Mouse (Mus musculus) liver, embryonic 16.5 days (tissue): ENCODE measurements around the gene Bsg. TPM values are rescaled to one million over a fixed set of nuclear protein-coding genes. Genes with fewer than 3 reads are reported as not detected.
A peak's percentile ranks its signal among the peaks of the same experiment; 100 is the strongest.

Experiments used
- ATAC-seq: fragments of 200-750 bp; cut with Nextera tagmentation; 2 replicates; pipeline ENCODE4 v1.8.0; 2017; ENCODE audit warnings: low read depth, mild to moderate bottlenecking, moderate number of reproducible peaks, moderate library complexity
- H3K27ac ChIP-seq: fragments of 300-500 bp; sonication (generic); 2 replicates; pipeline ENCODE4 v1.5.1; 2014; ENCODE audit warnings: mild to moderate bottlenecking, low read length
- H3K27me3 ChIP-seq: fragments of 300-500 bp; sonication (generic); 2 replicates; pipeline ENCODE4 v1.6.1; 2014; ENCODE audit warnings: low read depth, low read length, mixed read lengths; ENCODE audit not compliant: control insufficient read depth, insufficient read depth
- H3K36me3 ChIP-seq: fragments of 300-500 bp; sonication (generic); 2 replicates; pipeline ENCODE4 v1.6.1; 2014; ENCODE audit warnings: mild to moderate bottlenecking; ENCODE audit not compliant: control insufficient read depth, insufficient read depth
- H3K4me1 ChIP-seq: fragments of 300-500 bp; sonication (generic); 2 replicates; pipeline ENCODE4 v1.6.1; 2014; ENCODE audit warnings: low read depth, low read length, mixed read lengths; ENCODE audit not compliant: control insufficient read depth
- H3K4me2 ChIP-seq: fragments of 300-500 bp; sonication (generic); 2 replicates; pipeline ENCODE4 v1.6.1; 2014; ENCODE audit warnings: low read depth, low read length, mixed read lengths
- H3K4me3 ChIP-seq: fragments of 300-500 bp; sonication (generic); 2 replicates; pipeline ENCODE4 v1.5.1; 2014; ENCODE audit warnings: low read depth, mild to moderate bottlenecking, low read length
- H3K9ac ChIP-seq: fragments of 300-500 bp; sonication (generic); 2 replicates; pipeline ENCODE4 v1.6.1; 2014; ENCODE audit warnings: low read depth, low read length
- H3K9me3 ChIP-seq: fragments of 300-500 bp; sonication (generic); replicated peaks from 2 replicates; pipeline ENCODE4 v1.6.1; 2016; ENCODE audit warnings: low read length; ENCODE audit not compliant: control insufficient read depth
- WGBS: fragments of 180-500 bp; shearing (Covaris S2); extraction: QIAGEN DNeasy Blood & Tissue Kit; methylation state at CpG from one replicate; pipeline ENCODE4 v1.1.7; 2014; ENCODE audit not compliant: insufficient replicate concordance; 5-methylcytosine and 5-hydroxymethylcytosine counted together
- polyA plus RNA-seq: library from polyadenylated mRNA; unstranded; fragments of >200 nt; fragmentation: Nextera tagmentation; extraction: Ambion mirVana; gene quantifications from 2 replicates; pipeline ENCODE4 v1.2.1, GENCODE M21; 2015

Gene Bsg
- polyA plus RNA-seq, 1 experiment from 2014 or later: 947 TPM

DNA sequence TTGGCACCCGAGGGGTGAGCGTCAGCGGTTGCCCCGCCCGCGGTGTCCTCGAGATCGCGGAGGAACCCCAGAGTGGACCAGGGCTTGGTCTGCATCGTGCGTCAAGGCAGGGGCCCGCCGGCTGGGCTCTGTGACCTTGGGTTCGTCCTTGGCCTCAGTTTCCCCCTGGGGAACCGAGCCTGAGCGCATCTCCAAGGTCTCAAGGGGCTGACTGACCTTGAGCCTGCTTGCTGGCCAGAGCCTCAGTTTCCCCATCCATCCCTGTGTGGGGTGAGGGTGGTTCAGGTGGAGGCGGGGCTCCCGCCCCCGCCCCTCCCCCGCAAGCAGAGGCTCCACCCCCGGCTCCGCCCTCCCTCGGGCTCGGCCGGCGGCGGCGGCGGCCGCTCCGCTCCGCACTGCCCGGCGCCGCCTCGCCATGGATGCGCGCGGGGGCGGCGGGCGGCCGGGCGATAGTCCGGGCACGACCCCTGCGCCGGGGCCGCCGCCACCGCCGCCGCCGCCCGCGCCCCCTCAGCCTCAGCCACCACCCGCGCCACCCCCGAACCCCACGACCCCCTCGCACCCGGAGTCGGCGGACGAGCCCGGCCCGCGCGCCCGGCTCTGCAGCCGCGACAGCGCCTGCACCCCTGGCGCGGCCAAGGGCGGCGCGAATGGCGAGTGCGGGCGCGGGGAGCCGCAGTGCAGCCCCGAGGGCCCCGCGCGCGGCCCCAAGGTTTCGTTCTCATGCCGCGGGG lies 12.1 kb downstream of the Bsg start, which contains the start of gene Hcn2:
Gene Hcn2, plus strand, starts transcription at position 381 of the 734 bp plus-strand sequence.
- Histone ChIP-seq H3K4me1 (peaks cover 32% of the 10 kb centered on the region), H3K9me3 (no peaks in the 10 kb centered on the region), H3K27ac (no peak within 1 kb of the TSS), H3K36me3 (peaks cover 8% of the 10 kb centered on the region), H3K27me3 (peaks cover 58% of the 10 kb centered on the region), H3K4me3 (peak within 1 kb of the TSS; percentile 64), H3K9ac (no peak within 1 kb of the TSS), H3K4me2 (peak within 1 kb of the TSS; percentile 86)
- ATAC-seq: no peak
- 2% methylated on average over 31 of the region's 91 CpGs for WGBS

DNA sequence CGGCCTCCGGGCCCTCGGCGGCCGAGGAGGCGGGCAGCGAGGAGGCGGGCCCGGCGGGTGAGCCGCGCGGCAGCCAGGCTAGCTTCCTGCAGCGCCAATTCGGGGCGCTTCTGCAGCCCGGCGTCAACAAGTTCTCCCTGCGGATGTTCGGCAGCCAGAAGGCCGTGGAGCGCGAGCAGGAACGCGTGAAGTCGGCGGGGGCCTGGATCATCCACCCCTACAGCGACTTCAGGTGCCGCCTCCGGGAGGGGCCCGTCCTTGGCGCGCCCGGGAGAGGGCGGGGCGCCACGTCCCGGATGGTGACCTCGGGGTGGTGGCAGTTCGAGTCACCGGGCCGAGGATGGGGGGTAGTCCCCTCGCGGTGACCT lies 12.7 kb downstream of the Bsg start:
- Histone ChIP-seq H3K36me3 (peaks cover 2% of the 10 kb centered on the region), H3K4me2 (peak overlapping the region; percentile 86), H3K27ac (no peak overlapping the region), H3K9me3 (no peaks in the 10 kb centered on the region), H3K27me3 (peaks cover 58% of the 10 kb centered on the region), H3K9ac (no peak overlapping the region), H3K4me3 (peak overlapping the region; percentile 64), H3K4me1 (peaks cover 30% of the 10 kb centered on the region)
- under 1% methylated on average over 38 of the region's 44 CpGs for WGBS
- ATAC-seq: no peak

DNA sequence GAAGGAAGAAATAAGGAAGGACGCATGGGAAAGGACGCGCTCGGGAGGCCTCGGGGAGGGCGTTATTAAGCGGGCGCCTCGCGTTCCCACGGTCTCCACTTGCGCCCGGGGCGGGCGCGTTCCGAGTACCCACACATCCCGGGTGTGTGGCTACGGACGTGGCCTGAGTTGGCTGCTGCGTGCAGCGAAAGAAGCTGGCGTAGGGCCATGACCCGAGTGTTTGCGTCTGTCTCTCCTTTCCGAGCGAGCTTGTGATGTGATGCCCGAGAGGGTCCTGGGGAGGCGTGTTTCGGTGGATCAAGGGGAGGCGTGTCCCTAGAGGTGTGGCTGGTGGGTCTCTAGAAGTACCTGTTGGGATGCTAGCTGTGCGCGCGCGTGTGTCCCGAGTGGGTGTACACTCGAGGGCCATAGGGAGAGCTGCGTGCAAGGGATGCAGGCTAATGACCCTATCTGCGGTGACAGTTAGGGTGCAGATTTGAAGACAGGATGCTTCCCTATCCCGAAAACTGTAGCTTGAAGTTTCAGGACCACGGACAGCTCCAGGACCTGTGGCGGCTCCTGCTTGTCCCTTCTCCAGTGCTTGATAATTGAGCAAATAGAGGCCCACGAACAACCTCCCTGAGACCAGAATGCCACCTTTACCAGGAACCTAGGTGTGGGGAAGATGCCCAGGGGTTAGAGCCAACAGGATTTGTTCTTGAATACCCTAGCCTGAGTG lies 13.5 kb downstream of the Bsg start:
- Histone ChIP-seq H3K9me3 (no peaks in the 10 kb centered on the region), H3K4me3 (peak overlapping the region; percentile 64; the same call in 1 of the 2 replicates), H3K4me2 (0 out of 2 replicates have a peak overlapping the region, but pooled peaks have one; percentile 86), H3K4me1 (peaks cover 22% of the 10 kb centered on the region), H3K36me3 (no peaks in the 10 kb centered on the region), H3K27ac (no peak overlapping the region), H3K9ac (no peak overlapping the region), H3K27me3 (peaks cover 58% of the 10 kb centered on the region)
- 4% methylated on average over 43 of the region's 43 CpGs for WGBS
- no peak for ATAC-seq

DNA sequence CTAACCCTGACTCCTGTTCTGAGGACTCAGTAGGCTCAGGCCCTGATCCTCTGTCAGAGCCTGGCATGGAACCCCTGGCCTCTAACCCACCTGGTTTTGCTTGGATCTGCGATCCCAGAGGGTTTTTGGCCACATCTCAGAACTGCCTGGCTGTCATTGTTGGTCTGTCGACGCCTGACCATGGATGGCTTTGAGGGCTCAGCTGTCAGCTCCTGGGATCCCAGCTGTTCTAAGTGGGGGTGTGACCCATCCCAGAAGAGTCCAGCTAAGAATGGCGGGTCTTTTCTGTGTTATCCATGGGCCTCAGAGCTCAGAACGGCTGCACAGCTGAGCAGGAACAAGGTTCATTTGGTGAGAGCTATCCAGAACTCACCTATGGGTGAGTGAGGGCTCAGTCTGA lies 16.8 kb downstream of the Bsg start:
- H3K27ac ChIP-seq: no peak overlapping the region
- H3K4me2 ChIP-seq: no peak overlapping the region
- H3K9me3 ChIP-seq: no peaks in the 10 kb centered on the region
- H3K36me3 ChIP-seq: no peaks in the 10 kb centered on the region
- 47% methylated on average over 5 of the region's 5 CpGs for WGBS
- peaks cover 16% of the 10 kb centered on the region for H3K4me1 ChIP-seq
- ATAC-seq: no peak
- no peak overlapping the region for H3K4me3 ChIP-seq
- H3K9ac ChIP-seq: no peak overlapping the region
- peaks cover 37% of the 10 kb centered on the region for H3K27me3 ChIP-seq

DNA sequence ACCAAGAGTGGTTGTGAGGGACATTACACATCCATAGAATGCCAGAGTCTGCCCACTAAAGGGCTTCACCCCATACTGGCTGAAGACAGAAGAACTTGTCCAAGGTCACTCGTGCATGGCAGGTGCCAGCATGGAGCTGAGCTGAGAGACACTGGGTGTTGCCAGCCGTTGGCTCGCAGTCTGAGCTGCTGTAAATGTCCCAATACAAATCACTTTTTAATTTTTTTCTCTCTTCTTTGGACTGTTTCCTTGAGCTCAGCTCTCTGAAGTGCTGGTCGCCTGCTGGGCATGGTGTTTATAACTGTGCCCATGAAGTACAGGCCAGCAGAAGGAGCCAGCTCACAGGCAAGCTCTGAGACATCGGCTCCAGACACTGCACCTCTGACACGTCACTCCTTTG lies 18.8 kb downstream of the Bsg start:
- 55% methylated on average over 6 of the region's 6 CpGs for WGBS

DNA sequence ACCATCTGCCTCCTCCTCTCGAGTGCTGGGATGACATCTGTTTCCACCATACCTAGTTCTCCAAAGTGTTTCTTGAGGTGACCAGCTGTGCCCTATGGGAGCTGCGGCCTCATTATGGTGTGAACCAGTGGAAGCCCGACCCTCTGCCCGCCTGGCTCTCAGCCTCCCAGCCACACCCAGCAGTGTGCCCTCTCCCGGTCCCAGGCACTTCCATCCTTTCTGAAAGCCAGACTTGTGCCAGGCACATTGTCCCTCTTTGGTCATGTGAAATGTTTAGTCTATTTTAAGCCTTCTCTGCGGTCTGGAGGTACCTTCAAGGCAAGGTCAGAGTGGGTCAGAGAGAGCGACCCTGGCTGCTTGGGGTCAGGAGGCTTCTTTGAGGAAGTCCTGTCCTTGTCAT lies 19.4 kb downstream of the Bsg start:
- no peak overlapping the region for H3K9ac ChIP-seq
- H3K4me1 ChIP-seq: no peaks in the 10 kb centered on the region
- ATAC-seq: no peak
- no peak overlapping the region for H3K4me2 ChIP-seq
- no peak overlapping the region for H3K4me3 ChIP-seq
- H3K36me3 ChIP-seq: no peaks in the 10 kb centered on the region
- no peak overlapping the region for H3K27ac ChIP-seq
- WGBS: 63% methylated on average over 7 of the region's 7 CpGs
- peaks cover 11% of the 10 kb centered on the region for H3K27me3 ChIP-seq
- no peaks in the 10 kb centered on the region for H3K9me3 ChIP-seq

More for the DNA sequence above, 18.8 kb downstream of the Bsg start:
- H3K4me2 ChIP-seq: no peak overlapping the region
- no peaks in the 10 kb centered on the region for H3K9me3 ChIP-seq
- H3K27me3 ChIP-seq: peaks cover 17% of the 10 kb centered on the region
- ATAC-seq: no peak
- H3K36me3 ChIP-seq: no peaks in the 10 kb centered on the region
- H3K27ac ChIP-seq: no peak overlapping the region
- H3K4me1 ChIP-seq: no peaks in the 10 kb centered on the region
- no peak overlapping the region for H3K9ac ChIP-seq
- H3K4me3 ChIP-seq: no peak overlapping the region

DNA sequence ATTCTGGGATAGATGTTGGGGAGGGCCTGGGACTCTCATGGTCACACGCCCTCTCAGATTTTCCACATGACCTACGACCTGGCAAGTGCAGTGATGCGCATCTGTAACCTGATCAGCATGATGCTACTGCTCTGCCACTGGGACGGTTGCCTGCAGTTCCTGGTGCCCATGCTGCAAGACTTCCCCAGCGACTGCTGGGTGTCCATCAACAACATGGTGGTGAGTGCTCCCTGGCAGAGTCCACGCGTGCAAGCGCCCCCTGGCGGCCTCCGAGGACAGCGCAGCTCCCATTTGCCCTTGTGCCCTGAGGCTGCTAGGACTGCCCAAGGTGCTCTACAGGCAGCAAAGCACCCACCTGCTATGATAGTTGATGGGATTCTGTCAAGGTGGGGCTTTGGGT lies 21.8 kb downstream of the Bsg start:
- H3K27ac ChIP-seq: no peak overlapping the region
- H3K4me2 ChIP-seq: no peak overlapping the region
- no peak overlapping the region for H3K9ac ChIP-seq
- H3K4me3 ChIP-seq: no peak overlapping the region
- no peaks in the 10 kb centered on the region for H3K36me3 ChIP-seq
- no peaks in the 10 kb centered on the region for H3K9me3 ChIP-seq
- no peaks in the 10 kb centered on the region; the same call in 1 of the 2 replicates for H3K27me3 ChIP-seq
- WGBS: 31% methylated on average over 11 of the region's 11 CpGs
- H3K4me1 ChIP-seq: no peaks in the 10 kb centered on the region
- ATAC-seq: peak; percentile 68; the same call in 1 of the 2 replicates

DNA sequence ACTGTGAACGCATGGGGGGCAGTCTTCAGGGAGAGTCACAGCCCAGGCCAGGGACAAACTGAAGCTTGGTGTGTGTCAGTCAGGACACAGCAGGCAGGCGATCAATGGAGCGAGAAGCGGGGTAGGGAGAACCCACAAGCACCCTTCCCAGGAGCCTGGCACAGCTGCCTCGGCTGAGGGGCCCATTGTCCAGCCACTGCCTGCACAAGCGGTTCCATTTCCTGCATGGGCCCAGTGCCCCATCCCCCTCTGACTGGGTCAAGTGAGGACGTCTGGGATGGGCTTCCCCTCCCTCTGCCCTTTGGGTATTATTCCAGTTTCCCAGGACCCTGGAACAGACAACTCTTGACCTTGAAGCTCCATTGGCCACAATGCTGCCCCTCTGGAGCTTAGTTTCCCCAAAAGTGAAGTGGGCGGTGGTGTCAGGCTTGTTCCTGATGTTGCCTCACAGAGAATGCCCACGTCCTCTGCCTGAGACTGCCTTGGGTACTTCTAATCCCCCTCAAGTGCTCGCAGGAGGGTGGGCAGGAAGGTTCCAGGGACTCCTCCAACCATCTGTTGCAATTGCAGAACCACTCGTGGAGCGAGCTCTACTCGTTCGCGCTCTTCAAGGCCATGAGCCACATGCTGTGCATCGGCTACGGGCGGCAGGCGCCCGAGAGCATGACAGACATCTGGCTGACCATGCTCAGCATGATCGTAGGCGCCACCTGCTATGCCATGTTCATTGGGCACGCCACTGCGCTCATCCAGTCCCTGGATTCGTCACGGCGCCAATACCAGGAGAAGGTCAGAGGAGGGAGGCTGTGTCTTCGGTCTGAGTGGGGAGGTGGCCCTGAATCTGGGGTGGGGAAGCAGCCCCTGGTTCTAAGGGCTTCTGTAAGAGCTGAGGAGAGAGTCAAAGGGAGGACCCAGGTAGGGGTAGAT lies 24.3 kb downstream of the Bsg start:
- H3K4me3 ChIP-seq: no peak overlapping the region
- H3K9me3 ChIP-seq: no peaks in the 10 kb centered on the region
- no peak for ATAC-seq
- no peaks in the 10 kb centered on the region for H3K36me3 ChIP-seq
- no peak overlapping the region for H3K9ac ChIP-seq
- no peak overlapping the region for H3K27ac ChIP-seq
- 54% methylated on average over 28 of the region's 28 CpGs for WGBS
- no peaks in the 10 kb centered on the region for H3K4me1 ChIP-seq
- H3K27me3 ChIP-seq: no peaks in the 10 kb centered on the region
- no peak overlapping the region for H3K4me2 ChIP-seq
